Mouse (Mus musculus) cerebellum, adult 2 months (tissue): Measurements from ENCODE around the gene Kctd10. TPM values are rescaled to one million over a fixed set of nuclear protein-coding genes. Genes with fewer than 3 reads are reported as not detected.

Source experiments
- DNase-seq, 2 experiments: peaks; one replicate each; pipeline ENCODE4 v3.0.0; 2021
- H3K27ac ChIP-seq: fragments of 200-500 bp; 2 replicates; pipeline ENCODE4 v1.5.1; 2012; ENCODE audit warnings: low read length, control low read depth, inconsistent platforms; ENCODE audit not compliant: insufficient read depth
- H3K27me3 ChIP-seq: fragments of 200-500 bp; 2 replicates; pipeline ENCODE4 v1.6.1; 2012; ENCODE audit warnings: inconsistent platforms, mild to moderate bottlenecking, low read length, moderate library complexity; ENCODE audit not compliant: control insufficient read depth, insufficient read depth
- H3K4me1 ChIP-seq: fragments of 200-500 bp; 2 replicates; pipeline ENCODE4 v1.6.1; 2011; ENCODE audit warnings: low read length; ENCODE audit not compliant: control insufficient read depth, insufficient read depth
- H3K4me3 ChIP-seq: fragments of 200-500 bp; replicated peaks from 2 replicates; pipeline ENCODE3; 2011; ENCODE audit warnings: mild to moderate bottlenecking, low read depth, low read length, control low read depth; ENCODE audit not compliant: insufficient read depth
- CTCF ChIP-seq: fragments of 200-500 bp; IDR thresholded peaks from 2 replicates; pipeline ENCODE4 v1.5.1; 2011; ENCODE audit warnings: low read depth, mild to moderate bottlenecking, control low read depth, low read length, moderate library complexity, borderline replicate concordance; ENCODE audit not compliant: insufficient read depth
- POLR2A ChIP-seq: fragments of 200-500 bp; IDR thresholded peaks from 2 replicates; pipeline ENCODE4 v1.6.1; 2011; ENCODE audit warnings: low read length, control low read depth, borderline replicate concordance; ENCODE audit not compliant: insufficient read depth
- WGBS: fragments of 180-500 bp; shearing (Covaris S2); methylation state at CpG from one replicate; pipeline ENCODE4 v1.1.7; 2018; 5-methylcytosine and 5-hydroxymethylcytosine counted together
- polyA plus RNA-seq: library from polyadenylated mRNA; depleted of rRNA; stranded (reverse); fragments of >200 nt; gene quantifications from 2 replicates; pipeline ENCODE4 v1.2.3, GENCODE M21; 2012; rRNA removed

The Kctd10 gene
- polyA plus RNA-seq, 1 experiment: 44.3 TPM

- WGBS: 63% methylated on average over 25 of the region's 25 CpGs
- Histone ChIP-seq H3K27me3 (no peaks in the 10 kb centered on the region), H3K4me1 (peaks cover 2% of the 10 kb centered on the region; the same call in 1 of the 2 replicates), H3K4me3 (no peak overlapping the region), H3K27ac (no peak overlapping the region)
- no peak for DNase-seq
- TF ChIP-seq CTCF: no peak
- no peak for TF ChIP-seq POLR2A
Observed at GRCm38 (mm10) chr5:114323105-114323790, 57.1 kb downstream of the Kctd10 start.

Other genes with a start within 250 kb of the Kctd10 start
- 4.6 and 5.2 TPM in 2 replicates for gene Acacb, start 234.0 kb downstream of the Kctd10 start, polyA plus RNA-seq
- not detected in 2 replicates for gene Foxn4, start 106.7 kb downstream of the Kctd10 start, polyA plus RNA-seq
- 0.67 and 0.69 TPM in 2 replicates for gene Myo1h, start 91.3 kb downstream of the Kctd10 start, polyA plus RNA-seq
- gene Ube3b, start 99 bp upstream of the Kctd10 start, polyA plus RNA-seq: 62.9 and 63.9 TPM in 2 replicates
- 16.9 and 19.2 TPM in 2 replicates for gene Mmab, start 63.6 kb upstream of the Kctd10 start, polyA plus RNA-seq
- 37.1 and 38.8 TPM in 2 replicates for gene Mvk, start 63.8 kb upstream of the Kctd10 start, polyA plus RNA-seq
- 18.7 and 20.5 TPM in 2 replicates for gene Fam222a, start 187.5 kb upstream of the Kctd10 start, polyA plus RNA-seq